Mouse (Mus musculus) forebrain, embryonic 11.5 days (tissue): ENCODE data around the gene Lig4. TPM values are rescaled to one million over a fixed set of nuclear protein-coding genes. Genes with fewer than 3 reads are reported as not detected.

Source experiments
- ATAC-seq: fragments of 200-750 bp; cut with Nextera tagmentation; replicated peaks from 2 replicates; pipeline ENCODE4 v1.8.0; 2017; ENCODE audit warnings: moderate TSS enrichment; ENCODE audit not compliant: low FRiP score
- DNase-seq: peaks from one replicate; pipeline ENCODE4 v3.0.0-alpha.2; 2017; ENCODE audit warnings: low spot score
- H3K27ac ChIP-seq: fragments of 300-500 bp; sonication (generic); 2 replicates; pipeline ENCODE4 v1.5.1; 2014; ENCODE audit warnings: low read depth, low read length
- H3K27me3 ChIP-seq: fragments of 300-500 bp; sonication (generic); 2 replicates; pipeline ENCODE4 v1.6.1; 2014; ENCODE audit warnings: mild to moderate bottlenecking, low read length, mixed read lengths; ENCODE audit not compliant: control insufficient read depth, insufficient read depth
- H3K36me3 ChIP-seq: fragments of 300-500 bp; sonication (generic); 2 replicates; pipeline ENCODE4 v1.6.1; 2014; ENCODE audit warnings: mild to moderate bottlenecking, low read length, moderate library complexity, mixed read lengths; ENCODE audit not compliant: control insufficient read depth, insufficient read depth
- H3K4me1 ChIP-seq: fragments of 300-500 bp; sonication (generic); replicated peaks from 2 replicates; pipeline ENCODE4 v1.6.1; 2014; ENCODE audit warnings: low read length, mixed read lengths; ENCODE audit not compliant: control insufficient read depth, insufficient read depth
- H3K4me2 ChIP-seq: fragments of 300-500 bp; sonication (generic); 2 replicates; pipeline ENCODE4 v1.6.1; 2014; ENCODE audit warnings: low read depth, mild to moderate bottlenecking, low read length, moderate library complexity, mixed read lengths; ENCODE audit not compliant: severe bottlenecking
- H3K4me3 ChIP-seq: fragments of 300-500 bp; sonication (generic); 2 replicates; pipeline ENCODE4 v1.5.1; 2014; ENCODE audit warnings: low read depth, low read length
- H3K9ac ChIP-seq: fragments of 300-500 bp; sonication (generic); 2 replicates; pipeline ENCODE4 v1.6.1; 2014; ENCODE audit warnings: low read length
- H3K9me3 ChIP-seq: fragments of 300-500 bp; sonication (generic); 2 replicates; pipeline ENCODE4 v1.6.1; 2016; ENCODE audit warnings: low read length, mixed read lengths; ENCODE audit not compliant: control insufficient read depth
- WGBS: fragments of 180-500 bp; shearing (Covaris S2); extraction: QIAGEN DNeasy Blood & Tissue Kit; methylation state at CpG from one replicate; pipeline ENCODE4 v1.1.7; 2014; 5-methylcytosine and 5-hydroxymethylcytosine counted together
- polyA plus RNA-seq: library from polyadenylated mRNA; unstranded; fragments of >200 nt; fragmentation: Nextera tagmentation; extraction: Ambion mirVana; gene quantifications from 2 replicates; pipeline ENCODE4 v1.2.1, GENCODE M21; 2014

Gene Lig4
- polyA plus RNA-seq = 10.0 and 11.5 TPM in 2 replicates

- Histone ChIP-seq H3K4me1 (peaks cover 11% of the 10 kb centered on the region; the same call in 1 of the 2 replicates), H3K9ac (peak within 1 kb of the TSS; percentile 89), H3K27me3 (no peaks in the 10 kb centered on the region), H3K4me3 (peak within 1 kb of the TSS; percentile 89), H3K9me3 (no peaks in the 10 kb centered on the region), H3K4me2 (peak within 1 kb of the TSS; percentile 76), H3K27ac (peak within 1 kb of the TSS; percentile 64), H3K36me3 (peaks cover 3% of the 10 kb centered on the region; the same call in 1 of the 2 replicates)
- DNase-seq = peak; percentile 99
- under 1% methylated on average over 64 of the region's 68 CpGs for WGBS
- peak; percentile 67 for ATAC-seq
These were observed at the start of gene Lig4, which contains the start of gene Abhd13 for GRCm38 (mm10) chr8:9977573-9978314. Lig4 (minus strand) TSS chr8:9977686. Abhd13 (plus strand) TSS chr8:9977707.

GRCm38 (mm10) chr8:10017231-10017630 is 39.7 kb upstream of the Lig4 start:
- WGBS = 85% methylated on average over 3 of the region's 3 CpGs
- DNase-seq (no peak), ATAC-seq (no peak)

GRCm38 (mm10) chr8:10016252-10016651 is 38.8 kb upstream of the Lig4 start:
- Histone ChIP-seq H3K4me3 (no peak overlapping the region), H3K4me2 (no peak overlapping the region), H3K4me1 (no peaks in the 10 kb centered on the region), H3K9ac (no peak overlapping the region), H3K27ac (no peak overlapping the region), H3K36me3 (no peaks in the 10 kb centered on the region), H3K9me3 (no peaks in the 10 kb centered on the region), H3K27me3 (no peaks in the 10 kb centered on the region)
- 65% methylated on average over 1 of the region's 1 CpGs for WGBS
- DNase-seq (no peak), ATAC-seq (no peak)

More at GRCm38 (mm10) chr8:10017231-10017630, 39.7 kb upstream of the Lig4 start:
- no peaks in the 10 kb centered on the region for H3K27me3 ChIP-seq
- no peak overlapping the region for H3K27ac ChIP-seq
- H3K9me3 ChIP-seq = no peaks in the 10 kb centered on the region
- no peak overlapping the region for H3K4me2 ChIP-seq
- no peak overlapping the region for H3K9ac ChIP-seq
- H3K4me3 ChIP-seq = no peak overlapping the region
- no peaks in the 10 kb centered on the region for H3K36me3 ChIP-seq
- H3K4me1 ChIP-seq = no peaks in the 10 kb centered on the region

GRCm38 (mm10) chr8:10007660-10008028 is 30.2 kb upstream of the Lig4 start:
- Histone ChIP-seq H3K27ac (no peak overlapping the region), H3K9me3 (no peaks in the 10 kb centered on the region), H3K27me3 (no peaks in the 10 kb centered on the region; the same call in 1 of the 2 replicates), H3K4me3 (peak overlapping the region; percentile 44), H3K4me2 (peak overlapping the region; percentile 58), H3K4me1 (peaks cover 7% of the 10 kb centered on the region; the same call in 1 of the 2 replicates), H3K36me3 (no peaks in the 10 kb centered on the region), H3K9ac (peak overlapping the region; percentile 57; the same call in 1 of the 2 replicates)
- ATAC-seq (no peak), DNase-seq (no peak)
- 40% methylated on average over 6 of the region's 6 CpGs for WGBS

- Histone ChIP-seq H3K4me2 (peak overlapping the region; percentile 58), H3K4me3 (peak overlapping the region; percentile 44), H3K27ac (no peak overlapping the region), H3K36me3 (no peaks in the 10 kb centered on the region), H3K4me1 (peaks cover 7% of the 10 kb centered on the region; the same call in 1 of the 2 replicates), H3K9ac (peak overlapping the region; percentile 57), H3K9me3 (no peaks in the 10 kb centered on the region), H3K27me3 (no peaks in the 10 kb centered on the region; the same call in 1 of the 2 replicates)
- WGBS = 4% methylated on average over 29 of the region's 29 CpGs
- DNase-seq (peak; percentile 67), ATAC-seq (peak; percentile 61; the same call in 1 of the 2 replicates)
These were observed 29.6 kb upstream of the Lig4 start for GRCm38 (mm10) chr8:10006986-10007659.

- H3K4me3 ChIP-seq = peak within 1 kb of the TSS; percentile 44
- peaks cover 7% of the 10 kb centered on the region; the same call in 1 of the 2 replicates for H3K4me1 ChIP-seq
- H3K9ac ChIP-seq = peak within 1 kb of the TSS; percentile 57
- no peak within 1 kb of the TSS for H3K27ac ChIP-seq
- DNase-seq = no peak
- no peaks in the 10 kb centered on the region for H3K9me3 ChIP-seq
- ATAC-seq = no peak
- H3K4me2 ChIP-seq = peak within 1 kb of the TSS; percentile 58
- H3K27me3 ChIP-seq = no peaks in the 10 kb centered on the region; the same call in 1 of the 2 replicates
- WGBS = 77% methylated on average over 16 of the region's 16 CpGs
- H3K36me3 ChIP-seq = no peaks in the 10 kb centered on the region
These were observed 28.9 kb upstream of the Lig4 start, which contains the start of gene Tnfsf13b for GRCm38 (mm10) chr8:10006156-10006985. Tnfsf13b (plus strand) TSS chr8:10006467.

- Histone ChIP-seq H3K9ac (no peak overlapping the region), H3K27me3 (no peaks in the 10 kb centered on the region; the same call in 1 of the 2 replicates), H3K4me3 (no peak overlapping the region), H3K4me2 (no peak overlapping the region), H3K36me3 (no peaks in the 10 kb centered on the region), H3K27ac (no peak overlapping the region), H3K4me1 (peaks cover 7% of the 10 kb centered on the region; the same call in 1 of the 2 replicates), H3K9me3 (no peaks in the 10 kb centered on the region)
- no peak for ATAC-seq
- no peak for DNase-seq
- WGBS = 80% methylated on average over 7 of the region's 7 CpGs
These were observed 26.6 kb upstream of the Lig4 start for GRCm38 (mm10) chr8:10004115-10004514.

- H3K9ac ChIP-seq = no peak overlapping the region
- H3K9me3 ChIP-seq = no peaks in the 10 kb centered on the region
- no peak overlapping the region for H3K27ac ChIP-seq
- no peak for DNase-seq
- no peak overlapping the region for H3K4me2 ChIP-seq
- no peak for ATAC-seq
- no peak overlapping the region for H3K4me3 ChIP-seq
- peaks cover 11% of the 10 kb centered on the region; the same call in 1 of the 2 replicates for H3K4me1 ChIP-seq
- H3K27me3 ChIP-seq = no peaks in the 10 kb centered on the region
- no peaks in the 10 kb centered on the region for H3K36me3 ChIP-seq
These were observed 2.7 kb upstream of the Lig4 start for GRCm38 (mm10) chr8:9980188-9980587.
